Mouse (Mus musculus) monocyte, adult 2 months (primary cell): ENCODE results near the gene Gsg1l.

Experiments
- DNase-seq, 2 experiments: peaks; one replicate each; pipeline ENCODE4 v3.0.0; 2022; ENCODE audit warnings: low spot score in 2 of 2, low read depth in 1 of 2

The Gsg1l gene

DNA sequence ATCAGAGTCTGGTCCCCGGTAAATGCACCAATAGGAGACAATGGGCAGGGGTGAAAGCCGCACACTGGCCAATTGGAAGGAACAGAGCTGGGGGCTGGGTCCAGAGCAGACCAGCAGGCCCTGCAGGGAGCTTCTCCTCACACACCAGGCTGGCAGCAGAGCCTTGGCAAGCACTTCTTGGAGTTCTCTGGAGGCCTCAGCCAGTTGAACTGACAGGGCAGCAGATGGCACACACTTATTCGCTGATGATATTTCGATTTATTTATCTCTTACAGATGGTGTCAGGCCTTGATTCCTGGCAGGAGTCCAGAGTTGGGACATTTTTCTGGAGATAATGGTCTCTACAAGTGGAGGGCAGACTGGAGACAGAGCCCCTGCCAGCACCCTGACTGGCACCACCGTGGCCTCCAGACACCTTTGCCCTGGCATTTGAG, 49.4 kb downstream of the Gsg1l start:
- no peak for DNase-seq

DNA sequence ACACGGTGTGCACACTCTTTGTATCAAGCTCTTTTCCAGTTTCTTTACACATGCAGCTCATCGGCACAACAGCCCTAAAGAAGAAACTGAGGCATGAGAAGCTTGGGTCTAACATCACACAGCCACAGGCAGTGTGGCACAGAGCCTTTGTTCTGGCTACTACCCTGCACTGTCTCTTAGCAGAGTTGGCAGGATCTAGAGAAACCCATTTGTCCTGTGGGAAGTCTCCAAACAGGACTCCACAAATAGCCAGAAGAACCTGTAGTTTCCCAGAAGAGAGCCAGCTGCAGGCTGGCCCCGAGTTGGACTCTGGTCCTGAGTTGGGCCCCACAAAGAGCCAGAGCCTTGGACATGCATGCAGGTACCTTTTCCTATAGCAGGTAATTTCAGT, 49.9 kb downstream of the Gsg1l start:
- no peak for DNase-seq

DNA sequence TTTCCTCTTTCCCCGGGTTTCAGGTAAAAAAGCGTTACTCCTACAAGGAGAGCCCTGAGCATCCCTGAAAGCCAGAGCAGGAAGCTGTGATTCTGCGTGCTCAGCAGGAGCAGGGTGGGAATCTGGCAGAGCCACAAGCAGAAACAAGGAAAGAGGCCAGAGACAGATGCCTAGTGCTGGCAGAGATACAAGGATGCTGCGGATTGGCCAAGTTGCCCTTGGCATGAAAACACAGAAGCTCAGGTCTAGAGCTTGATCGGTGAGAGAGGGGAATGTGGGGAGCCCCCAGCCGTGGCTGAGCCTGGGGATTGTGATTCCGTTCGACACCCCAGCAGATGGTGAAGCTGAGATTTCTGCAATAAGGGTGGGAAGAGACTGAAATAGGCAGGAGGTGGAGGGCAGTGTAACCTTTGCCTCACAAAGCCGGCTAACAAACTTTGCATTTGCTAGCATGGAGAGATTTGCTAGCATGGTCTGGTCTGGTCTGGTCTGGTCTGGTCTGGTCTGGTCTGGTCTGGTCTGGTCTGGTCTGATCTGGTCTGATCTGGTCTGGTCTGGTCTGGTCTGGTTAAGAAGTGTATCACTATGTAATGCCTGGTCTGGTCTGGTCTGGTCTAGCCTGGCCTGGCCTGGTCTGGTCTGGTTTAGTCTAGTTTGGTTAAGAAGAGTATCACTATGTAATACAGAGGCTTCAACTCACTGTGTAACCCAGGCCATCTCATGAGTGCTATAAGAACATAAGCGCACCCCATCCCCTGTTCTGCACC, 50.4 kb downstream of the Gsg1l start:
- DNase-seq = no peak

DNA sequence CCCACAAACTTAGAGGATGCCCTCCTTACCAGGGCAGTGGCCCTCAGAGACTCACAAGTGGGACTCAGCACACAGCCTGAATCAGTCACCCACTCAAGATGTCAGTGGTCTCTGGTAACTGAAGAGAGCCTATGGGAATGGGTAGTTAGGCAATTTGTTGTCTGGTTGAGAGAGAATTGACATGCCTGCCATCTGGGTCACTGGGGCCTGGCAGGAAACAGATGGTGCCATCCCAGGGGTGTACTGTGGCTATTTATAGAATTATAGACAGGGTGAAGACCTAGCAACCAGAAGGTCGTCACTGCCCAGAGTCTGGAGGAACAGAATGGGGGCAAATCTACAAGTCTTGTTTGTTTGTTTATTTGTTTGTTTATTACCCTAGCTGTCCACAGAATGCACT, 54.8 kb downstream of the Gsg1l start:
- DNase-seq = no peak

DNA sequence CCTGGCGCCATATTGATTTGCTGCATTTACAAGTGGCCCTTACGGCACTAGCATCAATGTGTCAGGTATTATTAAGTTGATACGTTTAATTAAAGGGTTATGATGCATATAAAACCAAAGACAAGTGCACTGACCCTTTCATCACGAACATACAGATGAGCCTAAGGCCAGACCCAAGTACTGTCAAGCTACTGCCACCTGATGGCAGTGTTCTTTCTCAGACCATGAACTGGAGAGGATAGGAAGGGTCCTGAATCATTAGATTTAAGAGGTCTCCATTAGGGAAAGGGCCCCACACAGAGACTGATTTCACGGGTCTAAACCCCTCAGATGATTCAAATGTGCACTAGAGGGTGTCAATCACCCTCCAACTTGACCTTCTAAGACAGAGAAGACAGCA, 55.6 kb downstream of the Gsg1l start:
- no peak for DNase-seq

DNA sequence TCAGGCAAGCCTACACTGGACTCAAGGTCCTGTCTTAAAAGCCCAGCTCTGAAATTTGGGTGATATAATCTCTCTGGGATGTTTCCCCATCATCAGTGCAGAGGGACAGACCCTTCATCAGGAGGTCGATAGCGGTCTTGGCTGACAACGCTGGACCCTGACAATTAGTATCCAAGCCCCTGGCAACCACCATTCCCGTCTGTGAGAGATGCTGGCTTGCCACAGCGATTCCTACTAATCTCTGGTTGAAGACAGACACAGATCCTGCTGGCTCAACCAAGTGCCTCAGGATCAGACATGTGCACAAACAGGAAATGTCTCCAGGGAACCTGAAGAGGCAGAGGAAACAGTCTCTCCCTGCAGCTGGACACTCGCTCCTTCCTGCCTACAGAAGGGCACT, 62.2 kb downstream of the Gsg1l start:
- no peak for DNase-seq

DNA sequence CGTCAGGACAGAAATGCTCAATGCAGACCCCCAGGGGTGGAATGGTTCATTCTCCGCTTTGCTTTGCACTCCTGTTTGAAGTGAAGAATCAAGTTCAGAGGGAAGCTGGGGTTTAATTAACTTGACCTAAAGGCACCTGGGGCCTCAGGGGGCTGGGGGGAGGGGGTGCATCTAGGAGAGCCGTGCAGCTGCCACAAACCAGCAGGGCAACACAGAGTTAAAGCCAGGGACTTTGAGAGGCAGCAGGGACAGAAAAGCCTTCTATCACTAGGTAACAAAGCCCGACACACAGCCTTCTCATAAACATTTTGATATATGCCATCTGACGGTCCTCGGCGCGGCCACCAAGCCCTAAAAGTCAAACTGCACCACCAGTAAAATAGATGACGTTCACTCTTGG, 62.9 kb downstream of the Gsg1l start:
- no peak for DNase-seq

DNA sequence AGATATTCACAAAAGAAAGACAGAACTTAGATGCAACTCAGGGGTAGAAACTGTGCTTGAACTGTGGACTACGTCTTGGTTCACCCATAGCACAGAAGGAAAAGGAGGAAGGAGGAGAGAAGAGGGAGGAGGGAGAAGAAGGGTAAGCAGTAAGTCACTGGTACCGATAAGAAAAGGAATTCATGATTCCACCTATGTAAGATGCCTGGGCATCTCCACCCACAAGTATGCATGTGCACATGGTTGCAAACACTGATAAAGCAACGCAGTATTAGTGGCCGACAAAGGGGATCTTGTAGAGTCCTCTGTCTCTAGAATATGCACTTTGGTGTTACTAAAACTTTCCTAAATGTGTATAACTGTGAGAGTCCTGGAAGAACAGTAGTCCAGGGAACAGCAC, 64.8 kb downstream of the Gsg1l start:
- no peak for DNase-seq

DNA sequence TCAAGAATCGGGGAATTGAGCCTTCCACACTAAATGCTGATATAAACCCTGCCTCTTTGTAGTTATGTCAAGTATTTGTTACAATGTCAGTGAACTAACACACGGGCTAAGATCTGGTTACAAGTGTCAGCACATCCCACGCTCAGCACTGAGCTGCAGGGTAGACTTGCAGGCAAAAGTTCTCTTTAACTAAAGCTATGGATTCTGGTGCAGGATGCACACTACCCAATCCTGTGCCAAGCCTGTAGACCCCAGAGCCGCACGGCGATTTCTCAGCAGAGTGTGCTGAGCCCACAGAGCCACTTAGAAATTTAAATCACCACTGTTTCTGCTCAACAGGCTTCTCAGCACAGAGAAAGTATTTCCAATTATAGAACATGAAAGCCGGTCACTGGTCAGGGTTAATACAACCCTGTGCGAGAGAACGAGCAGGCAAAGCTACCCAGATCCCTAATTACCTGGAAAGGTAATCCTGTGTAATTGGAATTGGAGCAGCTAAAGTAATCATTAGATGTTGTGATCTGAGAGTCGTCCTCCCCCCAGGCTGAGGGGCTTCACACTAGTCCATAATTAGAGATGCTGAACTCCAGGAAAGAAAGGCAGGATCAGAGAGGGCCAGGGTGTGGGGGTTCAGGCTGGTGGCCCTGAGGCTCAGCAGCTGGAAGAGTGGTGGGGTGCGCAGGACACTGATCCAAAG, 69.7 kb downstream of the Gsg1l start:
- DNase-seq = no peak

DNA sequence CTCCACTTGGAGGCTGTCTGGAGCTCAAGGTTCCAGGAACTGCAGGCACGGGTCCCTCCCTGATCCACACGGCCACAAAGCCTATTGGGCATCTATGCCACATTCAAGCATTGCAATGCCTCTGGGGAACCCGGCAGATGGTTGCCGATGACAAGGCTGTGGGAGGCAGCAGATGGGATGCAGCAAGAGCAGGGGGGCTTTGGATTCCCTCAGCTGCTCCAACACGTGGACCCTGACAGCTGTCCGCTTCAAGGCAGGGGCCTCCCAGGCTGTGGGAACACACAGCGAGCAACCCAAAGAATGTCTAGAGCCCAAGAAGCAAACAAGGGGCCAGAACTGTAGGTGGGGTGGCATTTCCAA, 73.4 kb downstream of the Gsg1l start:
- DNase-seq = no peak

DNA sequence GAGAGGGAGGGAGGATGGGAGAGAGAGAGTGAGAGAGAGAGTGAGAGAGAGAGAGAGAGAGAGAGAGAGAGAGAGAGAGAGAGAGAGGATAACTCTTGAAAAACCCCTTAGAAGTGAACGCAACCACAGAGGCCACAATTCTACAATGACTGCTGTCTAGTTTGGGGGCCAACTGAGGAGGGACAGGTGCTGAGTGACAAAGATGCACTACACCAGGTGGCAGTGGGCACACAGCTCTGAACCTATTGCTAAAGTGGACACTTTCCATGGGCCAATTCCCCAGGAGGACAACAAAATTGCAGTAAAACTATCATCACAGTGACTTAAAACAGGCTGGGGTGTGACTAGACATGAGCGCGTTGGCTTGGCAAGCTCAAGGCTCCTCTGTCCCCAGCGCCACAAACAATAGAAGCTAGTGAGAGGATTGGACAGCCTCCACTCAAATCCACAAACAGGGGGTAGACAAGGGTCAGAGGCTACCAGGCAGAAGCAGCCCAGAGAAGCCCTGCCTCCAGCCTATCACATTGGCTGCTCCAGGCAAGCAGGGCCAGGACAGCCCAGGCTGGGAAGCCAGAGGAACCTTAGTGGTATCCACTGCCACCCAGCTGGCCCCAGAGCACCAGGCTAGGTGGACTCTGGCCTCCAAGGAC, 73.9 kb downstream of the Gsg1l start:
- no peak for DNase-seq

DNA sequence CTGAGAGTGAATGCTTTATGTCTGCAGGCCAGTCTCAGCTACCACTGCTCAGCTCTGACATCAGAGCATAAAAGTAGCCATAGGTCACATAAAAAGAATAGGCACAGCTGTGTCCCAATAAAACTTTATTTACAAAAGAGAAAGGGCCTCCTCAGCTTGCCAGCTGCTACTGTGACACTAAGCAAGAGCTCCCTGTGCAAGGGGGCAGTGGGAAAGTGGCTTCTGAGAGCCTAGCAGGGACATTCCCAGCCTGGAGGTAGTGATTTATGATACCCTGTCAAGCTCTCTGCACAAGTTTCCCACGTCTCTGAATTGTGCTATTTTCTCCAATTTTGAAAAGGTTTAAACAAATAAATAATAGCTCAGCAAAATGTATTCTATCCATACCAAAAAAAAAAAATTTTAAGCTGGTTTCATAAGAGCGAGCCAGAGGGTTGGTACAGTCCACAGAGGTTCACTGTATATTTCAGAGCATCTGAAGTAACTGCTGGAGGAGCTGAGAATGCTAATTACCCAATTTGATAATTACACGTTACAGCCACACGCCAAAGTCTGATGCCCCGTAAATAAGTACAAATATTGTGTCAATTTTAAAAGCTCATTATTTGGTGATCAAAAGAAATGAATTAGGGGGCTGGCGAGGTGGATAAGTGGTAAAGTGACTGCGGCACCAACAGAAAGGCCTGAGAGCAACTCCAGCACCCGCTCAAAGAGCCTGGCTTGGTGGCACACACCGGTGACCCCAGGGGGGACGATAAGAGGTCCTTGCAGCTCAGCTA, 74.9 kb downstream of the Gsg1l start:
- no peak for DNase-seq

DNA sequence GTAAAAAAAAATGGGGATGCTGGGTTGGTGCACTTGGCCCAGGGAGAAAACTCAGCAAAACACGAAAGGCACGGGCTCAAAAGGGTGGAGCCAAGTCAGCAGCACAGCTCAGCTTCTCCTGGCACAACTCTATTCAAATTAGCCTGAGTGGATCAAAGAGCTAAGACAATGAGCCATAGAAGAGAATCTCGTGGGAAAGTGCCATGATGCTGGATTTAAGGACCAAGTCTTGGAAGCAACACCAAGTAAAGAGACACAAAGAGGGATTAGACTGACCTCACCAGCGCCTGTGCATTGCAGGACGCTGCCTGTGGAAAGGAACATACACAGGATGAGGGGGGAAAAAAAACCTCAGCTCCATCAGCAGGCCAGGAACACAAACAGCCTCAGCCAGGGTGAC, 76.9 kb downstream of the Gsg1l start:
- DNase-seq = no peak

DNA sequence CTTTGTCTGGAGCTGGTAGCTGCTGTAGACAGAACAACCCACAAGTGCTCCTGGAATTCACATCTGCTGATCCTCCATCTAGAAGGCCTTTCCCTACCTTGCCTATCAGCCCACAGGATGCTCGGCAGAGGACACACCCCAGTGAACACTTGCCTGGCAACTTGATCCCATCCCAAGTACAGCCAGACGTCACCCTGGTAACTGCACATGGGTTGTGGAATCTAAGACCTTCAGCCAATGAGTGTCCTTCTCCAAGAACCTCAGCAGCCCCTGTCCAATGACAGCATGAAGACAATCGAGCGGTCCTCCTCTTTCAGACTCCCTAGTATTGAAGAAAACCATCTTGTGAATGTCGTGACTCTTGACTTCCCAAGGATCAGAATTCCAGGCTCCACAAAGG, 80.5 kb downstream of the Gsg1l start:
- DNase-seq = no peak

DNA sequence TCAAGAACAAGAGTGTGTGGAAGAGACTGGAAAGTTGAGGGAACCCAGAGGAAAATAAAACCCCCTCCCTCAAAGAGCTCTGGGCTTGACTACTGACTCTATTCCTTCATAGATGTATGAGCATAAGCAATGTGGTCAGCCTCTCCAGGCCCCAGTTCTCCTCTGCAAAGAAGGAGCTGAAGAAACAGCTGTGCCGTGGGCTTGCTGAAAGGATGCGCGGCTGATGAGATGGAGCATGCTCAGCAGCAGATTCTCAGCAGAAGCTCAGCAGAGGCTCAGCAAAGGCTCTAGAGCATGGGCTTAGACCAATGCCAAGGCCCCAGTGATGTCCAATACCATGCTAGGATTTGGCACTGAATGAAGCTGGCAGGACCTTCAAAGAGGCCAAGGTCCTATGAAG, 82.3 kb downstream of the Gsg1l start:
- no peak for DNase-seq

DNA sequence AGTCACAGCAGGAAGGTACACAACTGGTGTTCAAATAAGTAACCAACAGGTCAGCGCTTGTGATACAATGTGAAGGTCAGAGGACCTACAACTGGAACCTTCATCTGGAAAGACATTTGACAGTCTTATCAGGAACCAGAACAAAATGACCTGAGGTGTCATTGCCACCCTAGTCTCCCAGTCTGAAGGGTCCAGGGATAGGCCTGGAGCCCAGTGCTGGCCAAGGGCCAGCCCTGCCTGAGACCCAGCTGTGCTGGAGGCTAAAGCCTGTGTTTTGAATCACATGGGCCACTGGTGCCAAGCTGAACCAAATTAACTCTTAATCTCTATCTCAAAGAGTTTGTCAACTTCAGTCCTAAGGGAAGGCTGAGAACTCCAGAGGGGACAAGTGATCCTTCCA, 86.1 kb downstream of the Gsg1l start:
- no peak for DNase-seq

DNA sequence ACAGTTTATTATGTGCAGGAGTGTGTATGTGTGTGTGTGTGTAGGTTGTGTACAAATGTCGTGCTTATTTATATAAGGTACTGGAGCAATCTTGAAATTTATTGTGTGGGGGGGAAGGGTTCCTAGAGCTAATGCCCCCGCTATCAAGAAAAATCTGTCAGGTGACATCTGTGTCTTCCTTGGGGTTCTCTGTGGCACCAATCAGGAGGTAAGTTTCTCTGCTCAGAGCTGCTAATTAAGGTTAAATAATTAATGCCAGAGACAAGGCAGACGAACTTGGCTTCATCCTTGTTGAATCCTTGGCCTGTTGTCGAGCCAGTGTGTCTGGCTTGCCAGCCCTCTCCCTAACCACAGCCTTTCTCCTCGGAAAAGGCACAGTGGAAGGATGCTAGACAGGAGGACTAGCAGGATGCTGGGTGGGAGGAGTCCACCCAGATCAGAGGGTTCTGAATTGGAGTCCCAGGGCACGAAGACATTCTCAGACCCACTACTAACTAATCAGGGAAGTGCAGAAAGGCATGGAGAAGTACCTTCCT, 89.8 kb downstream of the Gsg1l start:
- no peak for DNase-seq

DNA sequence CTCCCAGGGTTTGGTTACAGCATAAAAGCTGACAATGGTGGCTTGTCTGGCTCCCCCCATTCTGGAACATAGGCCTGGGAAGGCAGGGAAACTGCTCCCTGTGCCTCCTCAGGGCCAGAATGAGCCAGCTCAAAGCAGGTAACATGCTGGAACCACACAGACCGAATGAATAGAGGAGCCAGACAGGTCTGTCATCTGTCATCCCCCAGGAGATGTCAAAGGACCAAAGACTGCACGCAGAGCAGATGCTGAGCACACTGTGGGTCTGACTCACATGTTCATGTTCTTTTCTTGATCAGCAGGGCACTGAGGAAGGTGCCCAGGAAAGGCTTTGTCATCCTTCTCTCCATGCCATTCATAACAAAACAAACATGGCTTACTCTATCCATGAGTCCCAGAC, 90.4 kb downstream of the Gsg1l start:
- no peak for DNase-seq

DNA sequence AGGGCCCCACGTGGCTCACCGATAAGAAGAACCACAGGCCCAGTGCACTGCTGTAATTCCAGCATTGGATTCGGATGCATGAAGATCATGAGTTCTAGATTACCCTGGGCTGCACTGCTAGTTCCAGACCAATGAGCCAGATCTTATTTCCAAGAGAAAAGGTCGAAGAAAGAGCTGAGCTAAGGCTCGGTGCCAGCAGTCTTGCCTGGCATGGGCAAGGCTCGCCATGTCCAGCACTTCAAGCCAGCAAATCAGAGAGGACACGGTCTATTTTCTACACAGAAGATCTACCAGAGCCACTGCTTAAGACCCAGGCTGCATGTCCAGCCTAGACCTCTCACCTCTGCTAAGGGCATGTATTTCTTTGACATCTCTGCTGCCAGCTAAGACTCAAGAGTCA, 92.2 kb downstream of the Gsg1l start:
- no peak for DNase-seq

DNA sequence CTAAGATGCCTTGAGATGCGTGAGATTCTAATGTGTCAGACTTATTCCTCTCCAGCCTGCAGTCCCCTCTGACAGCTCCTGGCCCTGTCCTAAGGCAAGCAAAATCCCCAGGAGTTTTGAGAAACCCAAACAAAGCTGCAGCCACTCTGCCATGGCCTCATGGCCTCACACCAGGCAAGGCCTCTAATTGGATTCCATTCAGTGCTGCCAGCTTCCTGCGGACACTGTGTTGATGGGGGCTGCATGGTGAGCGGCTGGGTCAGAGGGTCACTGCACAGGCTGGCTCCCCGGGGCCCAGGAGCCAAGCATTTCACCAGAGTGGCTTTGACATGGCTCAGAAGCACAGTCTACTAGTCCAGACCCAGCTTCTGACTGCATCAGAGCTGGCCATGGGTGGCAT, 92.7 kb downstream of the Gsg1l start:
- DNase-seq = no peak

DNA sequence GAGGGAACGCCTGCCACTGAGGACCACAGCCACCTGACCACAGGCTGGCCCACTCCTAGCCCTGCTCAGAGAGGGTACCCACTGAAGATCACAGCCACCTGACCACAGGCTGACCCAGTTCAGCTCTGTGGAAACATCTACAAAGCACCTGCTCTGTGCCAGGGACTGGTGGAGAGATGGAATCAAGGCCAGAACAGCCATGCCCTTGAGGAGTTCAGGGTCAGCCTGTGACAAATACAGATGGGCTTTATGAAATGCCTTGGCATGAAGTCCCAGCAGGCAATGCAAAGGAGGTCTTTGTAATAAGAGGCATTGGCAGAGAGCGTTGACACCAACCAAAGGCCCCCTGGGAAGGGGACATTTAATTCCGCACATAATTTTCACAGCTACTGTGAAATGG, 93.9 kb downstream of the Gsg1l start:
- DNase-seq = no peak

DNA sequence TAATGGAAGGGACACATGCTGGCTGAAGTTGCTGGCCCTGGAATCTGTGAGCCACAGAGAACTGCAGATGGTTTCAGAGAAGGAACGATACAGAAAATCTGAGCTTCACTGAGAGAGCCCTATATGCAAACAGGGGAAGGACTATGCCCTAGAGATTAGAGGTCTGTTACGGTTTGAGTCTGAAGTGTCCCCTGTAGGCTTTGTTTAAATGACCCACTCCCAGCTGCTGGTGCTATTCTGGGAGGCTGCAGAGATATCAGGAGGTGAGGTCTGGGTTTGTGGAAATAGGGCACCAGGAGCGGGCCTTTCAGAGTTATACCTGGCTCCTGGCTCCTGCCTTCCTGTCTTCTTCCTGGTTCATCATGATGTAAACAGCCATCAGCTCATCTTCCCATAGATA, 95.1 kb downstream of the Gsg1l start:
- DNase-seq = no peak
